ENCODE assay signal across 15 mouse cellular contexts in the genomic region with DNA sequence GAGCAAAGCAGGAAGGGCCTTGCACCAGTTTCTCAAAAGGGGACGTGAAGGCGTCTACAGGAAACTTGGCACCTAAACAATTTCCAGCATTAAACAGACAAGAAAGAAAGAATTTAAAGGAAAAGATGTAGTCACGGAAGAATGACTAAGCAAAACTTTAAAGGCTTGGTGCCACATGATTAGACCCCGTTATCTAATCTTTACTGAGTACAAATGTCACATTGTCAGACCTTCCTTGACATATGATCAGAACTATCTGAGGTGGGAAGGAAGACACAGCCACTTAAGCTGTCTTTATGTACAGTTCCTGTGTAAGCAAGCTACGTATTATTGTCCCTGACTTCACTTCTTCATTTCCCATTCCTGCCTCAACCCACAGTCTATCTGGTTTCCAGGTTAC. TPM values are rescaled to one million over a fixed set of nuclear protein-coding genes. Genes with fewer than 3 reads are reported as not detected.
DNase-seq lines count a peak whose midpoint lies in the region; ATAC-seq and TF ChIP-seq lines count a peak whose summit lies in the region.
"Had no signal": no experiment of that assay in that cellular context is flagged by ENCODE, and none has a peak within 500 bp of the region (broad histone marks: within the 10 kb centered on the region; RNA-seq: fewer than 3 reads in every experiment).

No protein-coding gene starts in this region.

- H3K9me3 ChIP-seq in G1E (replicated peaks), result no peaks in the 10 kb centered on the region
- no peaks in the 10 kb centered on the region for H3K9me3 ChIP-seq in erythroblast, embryonic 14.5 days (ENCODE audit: control insufficient read depth, low read length)
- H3K9me3 ChIP-seq in liver, postnatal 0 days (ENCODE audit: low read length), result no peaks in the 10 kb centered on the region
- no peaks in the 10 kb centered on the region for H3K9me3 ChIP-seq in forebrain, embryonic 11.5 days (ENCODE audit: control insufficient read depth, low read length)
- H3K9me3 ChIP-seq: forebrain, embryonic 10.5 days; hindbrain, embryonic 10.5 days; midbrain, embryonic 12.5 days had no signal

- peak overlapping the region; percentile 48 for H3K4me2 ChIP-seq in liver, postnatal 0 days (ENCODE audit: low read depth, low read length)
- H3K4me2 ChIP-seq in forebrain, embryonic 11.5 days (ENCODE audit: low read depth, low read length, severe bottlenecking), result no peak overlapping the region
- H3K4me2 ChIP-seq: lung, embryonic 14.5 days; midbrain, embryonic 12.5 days had no signal

- no peaks in the 10 kb centered on the region for H3K36me3 ChIP-seq in G1E (replicated peaks)
- no peaks in the 10 kb centered on the region for H3K36me3 ChIP-seq in erythroblast, embryonic 14.5 days (ENCODE audit: control insufficient read depth)
- no peaks in the 10 kb centered on the region for H3K36me3 ChIP-seq in liver, postnatal 0 days (replicated peaks; ENCODE audit: insufficient read depth, low read length)
- no peaks in the 10 kb centered on the region for H3K36me3 ChIP-seq in forebrain, embryonic 11.5 days (ENCODE audit: control insufficient read depth, insufficient read depth, low read length)
- H3K36me3 ChIP-seq: forebrain, embryonic 10.5 days; hindbrain, embryonic 10.5 days; midbrain, embryonic 12.5 days had no signal

- peak; percentile 93 for TF ChIP-seq EP300 in liver, postnatal 0 days (IDR thresholded peaks at IDR 0.05; ENCODE audit: low read depth)

- H3K27ac ChIP-seq in liver, postnatal 0 days (ENCODE audit: low read depth), result peak overlapping the region; percentile 69; the same call in 1 of the 2 replicates
- H3K27ac ChIP-seq in forebrain, embryonic 11.5 days (ENCODE audit: low read depth, low read length), result no peak overlapping the region
- H3K27ac ChIP-seq: forebrain, embryonic 10.5 days; hindbrain, embryonic 10.5 days; kidney, postnatal 0 days; midbrain, embryonic 12.5 days had no signal

- H3K4me3 ChIP-seq in G1E (ENCODE audit: low read depth, low read length), result peak overlapping the region; percentile 37; the same call in 1 of the 2 replicates
- H3K4me3 ChIP-seq in erythroblast, embryonic 14.5 days (replicated peaks), result peak overlapping the region; percentile 18
- H3K4me3 ChIP-seq in liver, postnatal 0 days (ENCODE audit: low read depth, low read length), result no peak overlapping the region
- no peak overlapping the region for H3K4me3 ChIP-seq in forebrain, embryonic 11.5 days (ENCODE audit: low read depth, low read length)
- H3K4me3 ChIP-seq: forebrain, embryonic 10.5 days; hindbrain, embryonic 10.5 days; midbrain, embryonic 12.5 days had no signal

- peak; percentile 81 for ATAC-seq in G1E (ENCODE audit: extremely low read depth, insufficient number of reproducible peaks, low FRiP score, poor library complexity, severe bottlenecking)
- ATAC-seq in liver, postnatal 0 days, result no peak
- ATAC-seq in forebrain, embryonic 11.5 days (replicated peaks; ENCODE audit: low FRiP score), result no peak
- ATAC-seq: inflammation-experienced regulatory T-cells, adult 6 months had no signal

- peaks cover 69% of the 10 kb centered on the region for H3K4me1 ChIP-seq in G1E (ENCODE audit: insufficient read depth, low read depth, low read length)
- peaks cover 81% of the 10 kb centered on the region for H3K4me1 ChIP-seq in erythroblast, embryonic 14.5 days (ENCODE audit: control insufficient read depth)
- H3K4me1 ChIP-seq in liver, postnatal 0 days (ENCODE audit: insufficient read depth), result peaks cover 40% of the 10 kb centered on the region
- H3K4me1 ChIP-seq in forebrain, embryonic 11.5 days (replicated peaks; ENCODE audit: control insufficient read depth, insufficient read depth, low read length), result peaks cover 3% of the 10 kb centered on the region; the same call in 1 of the 2 replicates

- no peak for TF ChIP-seq CTCF in G1E (IDR thresholded peaks at IDR 0.05; ENCODE audit: low read depth, low read length)
- no peak for TF ChIP-seq CTCF in liver, postnatal 0 days (IDR thresholded peaks at IDR 0.05; ENCODE audit: low read depth)

- DNase-seq in 416B (ENCODE audit: low read depth) (peak; percentile 80), G1E (ENCODE audit: low spot score) (peak; percentile 41)
- DNase-seq in liver, postnatal 0 days, result no peak
- DNase-seq in spleen, postnatal 10 days (ENCODE audit: low spot score in 2 of 2), result no peak
- DNase-seq in spleen, postnatal 14 days (ENCODE audit: low spot score in 2 of 2), result no peak
- DNase-seq in forebrain, embryonic 11.5 days (ENCODE audit: low spot score), result no peak
- DNase-seq: adrenal gland, postnatal 14 days; cerebellum, adult 11 months; lung, embryonic 14.5 days had no signal

- H3K27me3 ChIP-seq in G1E (ENCODE audit: insufficient read depth, low read length), result no peaks in the 10 kb centered on the region
- H3K27me3 ChIP-seq in erythroblast, embryonic 14.5 days (ENCODE audit: control insufficient read depth), result no peaks in the 10 kb centered on the region
- H3K27me3 ChIP-seq in liver, postnatal 0 days (ENCODE audit: insufficient read depth, low read length), result no peaks in the 10 kb centered on the region
- H3K27me3 ChIP-seq in forebrain, embryonic 11.5 days (ENCODE audit: control insufficient read depth, insufficient read depth, low read length), result no peaks in the 10 kb centered on the region

- WGBS in liver, postnatal 0 days (ENCODE audit: insufficient replicate concordance), result 42% methylated on average over 5 of the region's 5 CpGs
- WGBS in forebrain, embryonic 11.5 days, result 87% methylated on average over 5 of the region's 5 CpGs

- H3K9ac ChIP-seq in liver, postnatal 0 days (replicated peaks), result no peak overlapping the region; the same call in 1 of the 2 replicates
- no peak overlapping the region for H3K9ac ChIP-seq in forebrain, embryonic 11.5 days (ENCODE audit: low read length)
- H3K9ac ChIP-seq: lung, embryonic 14.5 days; midbrain, embryonic 12.5 days had no signal

RNA-seq across cellular contexts. Expression of gene Ero1l, which starts 3.1 kb away (rescaled TPM):
- total RNA-seq in G1E (2014; fragmentation: Nextera tagmentation) (523 and 551 TPM in 2 replicates), G1E (2017) (603 and 672 TPM in 2 replicates)
- polyA plus RNA-seq in G1E (2012), result 9.0 and 11.8 TPM in 2 replicates
- 0.14 and 0.17 TPM in 2 replicates for polyA plus RNA-seq in erythroblast, embryonic 14.5 days (2012)
- polyA plus RNA-seq in liver, postnatal 0 days (2015; fragmentation: Nextera tagmentation; extraction: Ambion mirVana), result 30.3 and 37.6 TPM in 2 replicates
- polyA plus RNA-seq in forebrain, embryonic 11.5 days (2014; fragmentation: Nextera tagmentation; extraction: Ambion mirVana), result 30.4 and 36.6 TPM in 2 replicates

RNA-seq across cellular contexts. Expression of gene Psmc6, which starts 8.0 kb away (rescaled TPM):
- 223 and 309 TPM in 2 replicates for total RNA-seq in G1E (2014; fragmentation: Nextera tagmentation)
- 318 and 319 TPM in 2 replicates for total RNA-seq in G1E (2017)
- 10.5 and 11.5 TPM in 2 replicates for polyA plus RNA-seq in G1E (2012)
- polyA plus RNA-seq in erythroblast, embryonic 14.5 days (2012), result 1.0 and 1.4 TPM in 2 replicates
- 58.8 and 65.1 TPM in 2 replicates for polyA plus RNA-seq in liver, postnatal 0 days (2015; fragmentation: Nextera tagmentation; extraction: Ambion mirVana)
- polyA plus RNA-seq in forebrain, embryonic 11.5 days (2014; fragmentation: Nextera tagmentation; extraction: Ambion mirVana), result 225 and 250 TPM in 2 replicates

RNA-seq across cellular contexts. Expression of gene Styx, which starts 29.3 kb away (rescaled TPM):
- total RNA-seq in G1E (2014; fragmentation: Nextera tagmentation) (37.3 and 42.9 TPM in 2 replicates), G1E (2017) (30.7 and 33.3 TPM in 2 replicates)
- 102 and 142 TPM in 2 replicates for polyA plus RNA-seq in G1E (2012)
- 1.4 and 1.5 TPM in 2 replicates for polyA plus RNA-seq in erythroblast, embryonic 14.5 days (2012)
- 18.1 and 21.8 TPM in 2 replicates for polyA plus RNA-seq in liver, postnatal 0 days (2015; fragmentation: Nextera tagmentation; extraction: Ambion mirVana)
- 38.5 TPM in 2 replicates for polyA plus RNA-seq in forebrain, embryonic 11.5 days (2014; fragmentation: Nextera tagmentation; extraction: Ambion mirVana)

Comparison
In these comparisons a context has a peak if more than half of its experiments do, and no peak if none do; other contexts are left out.
1. DNase-seq: peak in 416B (single experiment) and G1E (single experiment); none in liver, postnatal 0 days (single experiment), spleen, postnatal 10 days (0 of 2), spleen, postnatal 14 days (0 of 2) and forebrain, embryonic 11.5 days (single experiment).
2. H3K4me3 ChIP-seq: peak in G1E (single experiment) and erythroblast, embryonic 14.5 days (single experiment); none in liver, postnatal 0 days (single experiment) and forebrain, embryonic 11.5 days (single experiment).